Comparison of ENCODE assay signal across 17 mouse cellular contexts in genomic region chr9:37295586-37295985, GRCm38 (mm10).
"Had no signal": no experiment of that assay in that cellular context is flagged by ENCODE, and none has a peak within 500 bp of the region (broad histone marks: within the 10 kb centered on the region; RNA-seq: fewer than 3 reads in every experiment).

No protein-coding gene starts in this region.

- H3K27ac ChIP-seq: neural tube, embryonic 12.5 days; neural tube, embryonic 13.5 days; neural tube, embryonic 15.5 days; stomach, embryonic 15.5 days; stomach, postnatal 0 days had no signal

- H3K36me3 ChIP-seq: neural tube, embryonic 12.5 days; neural tube, embryonic 13.5 days; neural tube, embryonic 15.5 days; stomach, embryonic 15.5 days had no signal

- H3K9ac ChIP-seq: neural tube, embryonic 12.5 days; neural tube, embryonic 13.5 days; neural tube, embryonic 15.5 days; stomach, embryonic 15.5 days had no signal

- DNase-seq: retina, postnatal 1 day; right cerebral cortex, adult 18-20 months; right cerebral cortex, postnatal 14 days; right cerebral cortex, postnatal 25 days; right cerebral cortex, postnatal 4 days; spleen, adult 18-20 months; thymus, adult 18-20 months; thymus, adult 2 months; thymus, postnatal 14 days; thymus, postnatal 25 days; thymus, postnatal 36 days; thymus, postnatal 4 days had no signal

- H3K4me3 ChIP-seq: neural tube, embryonic 12.5 days; neural tube, embryonic 13.5 days; neural tube, embryonic 15.5 days; stomach, embryonic 15.5 days had no signal

- H3K9me3 ChIP-seq: neural tube, embryonic 12.5 days; neural tube, embryonic 13.5 days; neural tube, embryonic 15.5 days; stomach, embryonic 15.5 days had no signal

- H3K4me1 ChIP-seq: neural tube, embryonic 12.5 days; neural tube, embryonic 13.5 days; neural tube, embryonic 15.5 days; stomach, embryonic 15.5 days had no signal

- H3K4me2 ChIP-seq: neural tube, embryonic 12.5 days; neural tube, embryonic 13.5 days; neural tube, embryonic 15.5 days; stomach, embryonic 15.5 days had no signal

- H3K27me3 ChIP-seq: neural tube, embryonic 12.5 days; neural tube, embryonic 13.5 days; neural tube, embryonic 15.5 days; stomach, embryonic 15.5 days had no signal
